Mouse (Mus musculus) lung, postnatal 10 days (tissue): ENCODE measurements around the gene Prss29.
A peak's percentile ranks its signal among the peaks of the same experiment; 100 is the strongest.

Source experiments
- DNase-seq: peaks from one replicate; pipeline ENCODE4 v3.0.0; 2021

The Prss29 gene

GRCm38 (mm10) chr17:25361291-25361690 lies 42.8 kb downstream of the Prss29 start:
- DNase-seq, result no peak

DNA sequence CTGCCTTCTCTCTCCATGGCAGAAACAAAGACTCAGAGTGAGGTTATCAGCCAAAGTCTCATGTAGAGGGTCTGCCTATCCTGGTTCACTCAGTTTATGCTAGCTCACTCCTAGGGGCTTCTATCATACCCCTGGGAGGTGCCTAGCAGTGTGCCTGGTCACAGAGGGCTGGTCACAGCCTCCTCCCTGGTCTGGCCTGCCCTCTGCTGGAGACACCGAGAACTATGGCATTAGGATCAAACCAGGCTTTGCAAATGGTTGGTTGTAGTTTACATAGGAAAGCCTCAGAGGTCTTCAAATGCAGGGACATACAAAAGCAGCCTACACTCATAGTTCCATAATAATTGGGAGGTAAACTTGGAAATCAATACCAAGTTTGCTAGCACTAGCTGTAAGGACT lies 45.3 kb downstream of the Prss29 start:
- peak; percentile 51 for DNase-seq

DNA sequence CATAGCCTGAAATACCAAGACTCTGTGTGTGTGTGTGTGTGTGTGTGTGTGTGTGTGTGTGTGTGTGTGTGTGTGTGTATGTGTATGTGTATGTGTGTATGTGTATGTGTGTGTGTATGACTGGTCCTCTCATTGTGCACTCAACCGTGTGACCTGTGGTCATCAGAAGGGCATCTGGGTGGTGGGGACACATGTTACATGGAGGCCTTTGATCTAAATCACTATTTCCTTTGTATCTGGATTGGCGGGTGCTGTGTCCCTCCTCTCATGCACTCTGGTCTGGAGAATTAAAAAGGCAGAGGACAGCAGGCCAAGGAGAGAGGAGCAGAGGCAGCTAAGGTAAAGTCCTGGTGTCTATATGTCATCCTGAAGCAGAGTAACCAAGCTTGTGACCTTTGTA lies 47.6 kb downstream of the Prss29 start, which contains the start of gene Tpsb2:
Gene Tpsb2 (plus strand): TSS at position 301 of the 400 bp plus-strand sequence.
- DNase-seq, result no peak

DNA sequence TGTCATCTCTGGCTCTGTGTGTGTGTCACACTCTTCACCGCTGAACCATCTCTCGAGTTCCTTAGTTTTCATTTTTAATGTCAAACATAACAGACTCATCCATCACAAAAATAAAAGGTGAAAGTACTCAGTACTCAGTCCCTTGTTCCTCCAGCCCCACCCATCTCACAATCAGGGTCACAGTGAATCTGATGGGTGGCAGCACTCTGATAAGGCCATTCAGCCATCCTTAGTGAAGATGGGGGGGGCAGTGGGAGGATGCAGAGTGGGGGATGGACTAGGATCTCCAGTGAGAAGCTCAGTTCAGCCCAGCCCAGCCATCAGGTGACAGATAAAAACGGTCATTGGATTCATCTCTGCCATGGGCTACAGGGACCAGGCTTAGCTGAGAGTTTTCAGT lies 50.5 kb downstream of the Prss29 start, which contains the start of gene Tpsg1:
Gene Tpsg1 (plus strand): TSS at position 301 of the 400 bp plus-strand sequence.
- DNase-seq, result no peak
